Mouse (Mus musculus): ENCODE results near the gene Gm21985. TPM values are rescaled to one million over a fixed set of nuclear protein-coding genes. Genes with fewer than 3 reads are reported as not detected.
"Not testable (repeated sequence)": the region's sequence is repeated elsewhere in the genome, so short reads cannot be mapped to it uniquely, and the experiment has no call there.

Gene Gm21985
- polyA plus RNA-seq, 1 experiment, result not detected

- no peaks in the 10 kb centered on the region for H3K4me1 ChIP-seq (replicated peaks; ENCODE audit: control insufficient read depth, insufficient read depth, low read length)
- no peak overlapping the region for H3K27ac ChIP-seq (ENCODE audit: control insufficient read depth, insufficient read depth, low read length)
- no peak overlapping the region for H3K4me3 ChIP-seq (ENCODE audit: control insufficient read depth, insufficient read depth, low read length)
- H3K36me3 ChIP-seq (ENCODE audit: control insufficient read depth, insufficient read depth, low read length), result no peaks in the 10 kb centered on the region
- no peaks in the 10 kb centered on the region for H3K27me3 ChIP-seq (ENCODE audit: control insufficient read depth, insufficient read depth, low read length)
- DNase-seq, result no peak
- TF ChIP-seq POLR2A (IDR thresholded peaks at IDR 0.05; ENCODE audit: control insufficient read depth, extremely low read depth, insufficient read depth, low read length, poor library complexity), result no peak
- TF ChIP-seq CTCF (IDR thresholded peaks at IDR 0.05; ENCODE audit: borderline replicate concordance, control insufficient read depth, extremely low read depth, insufficient read depth, low read length, poor library complexity), result no peak
These were observed 182.5 kb downstream of the Gm21985 start for GRCm38 (mm10) chr2:112448510-112449059.

- H3K4me1 ChIP-seq (replicated peaks; ENCODE audit: control insufficient read depth, insufficient read depth, low read length), result no peaks in the 10 kb centered on the region
- peak; percentile 31 for DNase-seq
- no peaks in the 10 kb centered on the region for H3K36me3 ChIP-seq (ENCODE audit: control insufficient read depth, insufficient read depth, low read length)
- WGBS, result 36% methylated on average over 4 of the region's 4 CpGs
- H3K27ac ChIP-seq (ENCODE audit: control insufficient read depth, insufficient read depth, low read length), result no peak overlapping the region
- H3K27me3 ChIP-seq (ENCODE audit: control insufficient read depth, insufficient read depth, low read length), result no peaks in the 10 kb centered on the region
- no peak for TF ChIP-seq CTCF (IDR thresholded peaks at IDR 0.05; ENCODE audit: borderline replicate concordance, control insufficient read depth, extremely low read depth, insufficient read depth, low read length, poor library complexity)
- TF ChIP-seq POLR2A (IDR thresholded peaks at IDR 0.05; ENCODE audit: control insufficient read depth, extremely low read depth, insufficient read depth, low read length, poor library complexity), result no peak
- H3K4me3 ChIP-seq (ENCODE audit: control insufficient read depth, insufficient read depth, low read length), result no peak overlapping the region
These were observed 183.6 kb downstream of the Gm21985 start for GRCm38 (mm10) chr2:112449597-112450296.

GRCm38 (mm10) chr2:112452513-112452912 lies 186.4 kb downstream of the Gm21985 start:
- not testable (repeated sequence) for DNase-seq; H3K4me1 ChIP-seq (replicated peaks; ENCODE audit: control insufficient read depth, insufficient read depth, low read length)

GRCm38 (mm10) chr2:112454125-112454861 lies 188.2 kb downstream of the Gm21985 start:
- DNase-seq, result no peak
- 32% methylated on average over 17 of the region's 17 CpGs for WGBS
- Histone ChIP-seq H3K27ac (ENCODE audit: control insufficient read depth, insufficient read depth, low read length) (peak overlapping the region; percentile 52; the same call in 1 of the 2 replicates), H3K4me1 (replicated peaks; ENCODE audit: control insufficient read depth, insufficient read depth, low read length) (no peaks in the 10 kb centered on the region), H3K36me3 (ENCODE audit: control insufficient read depth, insufficient read depth, low read length) (no peaks in the 10 kb centered on the region), H3K27me3 (ENCODE audit: control insufficient read depth, insufficient read depth, low read length) (no peaks in the 10 kb centered on the region), H3K4me3 (ENCODE audit: control insufficient read depth, insufficient read depth, low read length) (peak overlapping the region; percentile 99)
- TF ChIP-seq POLR2A (IDR thresholded peaks at IDR 0.05; ENCODE audit: control insufficient read depth, extremely low read depth, insufficient read depth, low read length, poor library complexity) (no peak), CTCF (IDR thresholded peaks at IDR 0.05; ENCODE audit: borderline replicate concordance, control insufficient read depth, extremely low read depth, insufficient read depth, low read length, poor library complexity) (no peak)

More at GRCm38 (mm10) chr2:112452513-112452912, 186.4 kb downstream of the Gm21985 start:
- not testable (repeated sequence) for H3K27ac ChIP-seq (ENCODE audit: control insufficient read depth, insufficient read depth, low read length); H3K4me3 ChIP-seq (ENCODE audit: control insufficient read depth, insufficient read depth, low read length); H3K36me3 ChIP-seq (ENCODE audit: control insufficient read depth, insufficient read depth, low read length); H3K27me3 ChIP-seq (ENCODE audit: control insufficient read depth, insufficient read depth, low read length)

- no peaks in the 10 kb centered on the region for H3K4me1 ChIP-seq (replicated peaks; ENCODE audit: control insufficient read depth, insufficient read depth, low read length)
- TF ChIP-seq CTCF (IDR thresholded peaks at IDR 0.05; ENCODE audit: borderline replicate concordance, control insufficient read depth, extremely low read depth, insufficient read depth, low read length, poor library complexity) (peak; percentile 59; the same call in 1 of the 2 replicates), POLR2A (IDR thresholded peaks at IDR 0.05; ENCODE audit: control insufficient read depth, extremely low read depth, insufficient read depth, low read length, poor library complexity) (peak; percentile 76)
- peaks cover 2% of the 10 kb centered on the region; the same call in 1 of the 2 replicates for H3K36me3 ChIP-seq (ENCODE audit: control insufficient read depth, insufficient read depth, low read length)
- H3K27me3 ChIP-seq (ENCODE audit: control insufficient read depth, insufficient read depth, low read length), result no peaks in the 10 kb centered on the region
- peak within 1 kb of the TSS; percentile 52; the same call in 1 of the 2 replicates for H3K27ac ChIP-seq (ENCODE audit: control insufficient read depth, insufficient read depth, low read length)
- peak within 1 kb of the TSS; percentile 99 for H3K4me3 ChIP-seq (ENCODE audit: control insufficient read depth, insufficient read depth, low read length)
- WGBS, result under 1% methylated on average over 49 of the region's 49 CpGs
- DNase-seq, result peak; percentile 98
These were observed 188.9 kb downstream of the Gm21985 start, which contains the start of gene Emc7 for GRCm38 (mm10) chr2:112454862-112455564. Emc7 (plus strand) TSS chr2:112454997.

Other genes starting within 250 kb of the Gm21985 start
- not detected in 2 replicates for gene Olfr1311, start 241.9 kb upstream of the Gm21985 start, polyA plus RNA-seq (2012; rRNA removed)
- not detected in 2 replicates for gene Olfr1312, start 216.1 kb upstream of the Gm21985 start, polyA plus RNA-seq (2012; rRNA removed)
- gene Olfr1313, start 188.5 kb upstream of the Gm21985 start, polyA plus RNA-seq (2012; rRNA removed), result not detected in 2 replicates
- gene Olfr1314, start 169.5 kb upstream of the Gm21985 start, polyA plus RNA-seq (2012; rRNA removed), result not detected in 2 replicates
- gene Olfr1315-ps1, start 150.9 kb upstream of the Gm21985 start, polyA plus RNA-seq (2012; rRNA removed), result not detected in 2 replicates
- not detected in 2 replicates for gene Olfr1316, start 131.3 kb upstream of the Gm21985 start, polyA plus RNA-seq (2012; rRNA removed)
- gene Olfr1317, start 126.0 kb upstream of the Gm21985 start, polyA plus RNA-seq (2012; rRNA removed), result not detected in 2 replicates
- not detected in 2 replicates for gene Olfr1318, start 112.1 kb upstream of the Gm21985 start, polyA plus RNA-seq (2012; rRNA removed)
- 70.0 and 77.7 TPM in 2 replicates for gene Lpcat4, start 26.8 kb upstream of the Gm21985 start, polyA plus RNA-seq (2012; rRNA removed)
- gene Nutm1, start 7.0 kb upstream of the Gm21985 start, polyA plus RNA-seq (2012; rRNA removed), result 0.03 TPM in 1 of 2 replicates, not detected in the other
- 100 and 126 TPM in 2 replicates for gene Nop10, start 4.4 kb upstream of the Gm21985 start, polyA plus RNA-seq (2012; rRNA removed)
- 97.6 and 97.8 TPM in 2 replicates for gene Slc12a6, start 489 bp upstream of the Gm21985 start, polyA plus RNA-seq (2012; rRNA removed)
- 82.1 and 96.1 TPM in 2 replicates for gene Emc4, start 101.7 kb downstream of the Gm21985 start, polyA plus RNA-seq (2012; rRNA removed)
- 2.3 and 2.6 TPM in 2 replicates for gene Katnbl1, start 112.9 kb downstream of the Gm21985 start, polyA plus RNA-seq (2012; rRNA removed)
- 4.9 and 6.3 TPM in 2 replicates for gene Emc7, start 188.7 kb downstream of the Gm21985 start, polyA plus RNA-seq (2012; rRNA removed)
- not detected in 2 replicates for gene Chrm5, start 214.5 kb downstream of the Gm21985 start, polyA plus RNA-seq (2012; rRNA removed)
- gene Aven, start 226.7 kb downstream of the Gm21985 start, polyA plus RNA-seq (2012; rRNA removed), result 5.1 and 5.9 TPM in 2 replicates